Mouse (Mus musculus) gonadal fat pad, adult 2 months (tissue): ENCODE results near the gene Enox1. TPM values are rescaled to one million over a fixed set of nuclear protein-coding genes. Genes with fewer than 3 reads are reported as not detected.
"Not testable (repeated sequence)": the region's sequence is repeated elsewhere in the genome, so short reads cannot be mapped to it uniquely, and the experiment has no call there.

Source experiments
- DNase-seq: peaks from one replicate; pipeline ENCODE4 v3.0.0-alpha.2; 2012; ENCODE audit warnings: low read depth
- polyA plus RNA-seq: library from polyadenylated mRNA; depleted of rRNA; stranded (reverse); fragments of >200 nt; gene quantifications from 2 replicates; pipeline ENCODE4 v1.2.3, GENCODE M21; 2012

Gene Enox1
- polyA plus RNA-seq, 1 experiment: 1.6 TPM

GRCm38 (mm10) chr14:77518941-77519695 lies 362.6 kb downstream of the Enox1 start:
- no peak for DNase-seq

- no peak for DNase-seq
These were observed 363.1 kb downstream of the Enox1 start for GRCm38 (mm10) chr14:77519701-77520100.

- no peak for DNase-seq
These were observed 367.7 kb downstream of the Enox1 start for GRCm38 (mm10) chr14:77524303-77524702.

DNA sequence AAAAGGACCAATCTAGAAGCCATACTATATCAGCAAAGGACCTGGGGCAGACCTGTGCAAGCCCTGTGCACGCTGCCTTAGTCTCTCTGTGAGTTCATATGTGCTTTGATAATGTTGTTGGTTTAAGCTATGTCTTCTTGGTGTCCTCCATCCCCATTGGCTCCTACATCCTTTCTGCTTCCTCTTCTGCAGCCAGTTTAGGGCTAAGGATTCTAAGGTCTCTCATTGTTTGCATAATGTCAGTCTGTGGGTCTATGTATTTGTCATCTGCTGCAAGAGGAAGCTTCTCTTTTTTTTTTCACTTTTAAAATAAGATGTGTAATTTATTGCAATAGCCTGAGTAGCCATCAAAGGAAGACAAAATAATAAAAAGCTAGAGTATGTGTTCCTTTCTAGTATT lies 369.7 kb downstream of the Enox1 start:
- no peak for DNase-seq

DNA sequence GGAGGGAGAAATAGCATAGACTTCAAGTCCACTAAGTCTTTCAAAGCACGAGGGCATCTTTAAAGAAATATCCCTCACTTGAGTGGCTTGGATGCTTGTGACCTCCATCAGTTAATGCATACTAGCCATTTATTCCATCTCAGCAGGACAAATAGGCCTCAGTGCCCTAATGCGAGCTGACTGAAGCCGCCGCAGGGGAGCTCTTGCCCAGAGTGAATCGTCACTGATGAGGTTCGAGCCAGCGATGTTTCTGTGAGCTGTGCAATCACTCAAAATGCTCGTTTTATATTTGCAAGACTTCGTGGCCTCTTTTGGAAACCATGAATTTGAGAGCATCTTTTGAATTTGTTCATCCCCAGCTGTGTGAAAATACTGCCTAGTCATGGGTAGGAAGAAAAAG lies 372.6 kb downstream of the Enox1 start:
- no peak for DNase-seq

DNA sequence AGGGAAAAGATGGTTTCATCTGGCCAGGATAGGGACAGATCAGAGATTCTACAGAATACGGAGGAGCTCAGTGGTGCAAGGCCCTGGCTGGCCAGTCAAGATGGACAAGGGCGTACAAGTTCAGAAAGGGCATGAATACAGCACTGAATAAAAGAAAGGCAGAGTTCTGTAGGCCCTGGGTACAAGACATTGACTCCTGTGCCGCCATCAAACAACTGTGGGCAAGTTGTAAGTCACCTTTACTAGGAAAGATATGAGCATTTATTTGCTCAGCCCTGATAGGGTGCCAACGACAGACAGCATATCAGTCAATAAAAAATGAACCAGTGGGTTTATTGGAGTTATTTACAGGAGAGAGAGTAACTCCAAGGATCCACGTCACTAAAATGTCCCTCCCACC lies 373.1 kb downstream of the Enox1 start:
- no peak for DNase-seq

GRCm38 (mm10) chr14:77533638-77534037 lies 377.1 kb downstream of the Enox1 start:
- DNase-seq: no peak

DNA sequence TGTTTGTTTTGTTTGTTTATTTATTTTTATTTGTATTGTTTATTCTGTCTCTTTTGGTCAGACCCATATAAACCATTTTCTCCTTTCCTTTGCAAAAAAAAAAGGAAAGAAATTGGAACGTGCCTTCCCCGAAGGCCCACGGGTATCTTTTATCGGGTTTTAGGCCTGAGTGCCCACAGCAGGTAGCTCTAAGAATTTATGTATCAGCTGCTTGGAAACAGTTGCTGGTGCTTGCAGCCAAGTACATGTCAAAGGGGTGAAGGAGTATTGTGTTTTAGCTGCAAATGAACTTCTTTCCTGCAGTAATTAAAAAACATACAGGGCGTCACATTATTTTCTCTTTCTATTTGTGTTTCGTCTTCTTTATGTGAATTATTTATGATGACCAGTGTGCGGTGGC lies 377.6 kb downstream of the Enox1 start:
- no peak for DNase-seq

- DNase-seq: no peak
These were observed 380.0 kb downstream of the Enox1 start for GRCm38 (mm10) chr14:77536592-77536991.

GRCm38 (mm10) chr14:77539563-77539962 lies 383.0 kb downstream of the Enox1 start:
- DNase-seq: not testable (repeated sequence)

DNA sequence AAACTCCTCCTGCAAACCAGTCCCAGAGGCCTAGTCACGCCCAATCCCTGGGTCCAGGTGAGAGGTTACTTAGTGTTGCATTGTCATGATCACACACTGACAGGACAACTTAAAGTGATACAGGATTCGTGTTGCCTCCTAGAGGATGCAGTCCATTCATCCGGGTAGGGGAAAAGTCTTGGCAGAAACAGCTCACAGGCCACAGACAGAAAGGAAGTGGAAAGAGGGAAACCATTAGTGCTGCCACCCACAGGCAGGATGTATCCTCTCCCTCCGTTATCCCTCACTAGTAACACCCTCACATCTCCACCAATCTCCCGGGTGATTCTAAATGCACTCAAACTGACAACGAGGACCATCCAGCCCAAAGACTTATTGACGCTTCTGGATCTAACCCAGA lies 385.4 kb downstream of the Enox1 start:
- DNase-seq: no peak

- no peak for DNase-seq
These were observed 390.1 kb downstream of the Enox1 start for GRCm38 (mm10) chr14:77546531-77547274.

DNA sequence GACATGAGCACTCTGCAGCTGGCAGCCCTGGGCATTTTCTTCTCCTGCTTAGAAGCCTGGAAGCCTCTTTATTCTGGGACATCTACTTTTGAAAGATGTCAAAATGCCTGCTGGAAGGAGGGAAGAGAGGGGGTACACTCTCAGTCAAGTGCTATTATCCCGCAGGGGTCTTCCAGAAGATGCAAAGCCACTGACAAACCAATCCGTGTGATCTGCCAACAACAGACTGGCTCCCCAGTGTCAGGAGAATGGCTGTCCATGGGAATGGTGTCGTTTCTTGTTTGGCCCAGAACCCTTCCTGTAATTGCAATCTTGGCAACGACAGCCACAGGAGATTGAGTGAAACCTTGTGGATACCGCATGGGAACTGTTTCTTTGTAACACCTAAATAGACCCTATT lies 390.8 kb downstream of the Enox1 start:
- DNase-seq: no peak

DNA sequence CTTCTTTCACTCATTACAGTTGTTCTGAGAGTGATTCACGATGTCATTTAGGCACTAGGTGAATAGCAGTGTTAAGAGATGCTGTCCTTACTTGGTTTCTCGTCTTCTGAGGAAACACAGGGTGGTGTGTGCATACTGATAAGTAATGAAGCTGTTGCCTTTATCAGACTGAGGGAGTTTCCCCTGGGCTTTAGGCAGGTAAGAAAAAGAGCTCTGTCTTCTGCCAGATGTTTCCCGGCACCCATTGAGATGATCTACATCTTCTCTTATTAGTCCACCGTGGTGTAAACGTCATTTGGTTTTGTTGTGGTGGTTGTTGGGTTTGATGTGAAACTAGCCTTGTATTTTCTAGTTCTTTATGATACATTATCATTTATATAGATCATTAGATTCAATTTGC lies 392.4 kb downstream of the Enox1 start:
- no peak for DNase-seq

GRCm38 (mm10) chr14:77557446-77558070 lies 401.0 kb downstream of the Enox1 start:
- DNase-seq: no peak

DNA sequence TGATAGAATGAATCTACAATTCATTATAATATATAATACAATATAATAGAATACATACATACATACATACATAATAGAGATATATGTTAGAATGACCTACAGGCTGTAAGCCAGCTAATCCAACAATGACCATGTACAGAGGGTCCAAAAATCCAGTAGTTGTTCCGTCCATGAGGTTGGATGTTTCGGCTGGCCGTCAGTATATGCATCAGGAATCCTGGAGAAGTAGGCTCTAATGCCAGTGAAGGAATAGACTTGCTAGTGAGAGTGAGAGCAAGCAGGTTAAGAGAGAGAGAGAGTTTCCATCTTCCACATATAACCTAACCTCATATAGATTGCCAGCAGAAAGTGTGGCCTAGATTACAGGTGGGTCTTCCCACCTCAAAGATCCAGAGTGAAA lies 402.3 kb downstream of the Enox1 start:
- no peak for DNase-seq

DNA sequence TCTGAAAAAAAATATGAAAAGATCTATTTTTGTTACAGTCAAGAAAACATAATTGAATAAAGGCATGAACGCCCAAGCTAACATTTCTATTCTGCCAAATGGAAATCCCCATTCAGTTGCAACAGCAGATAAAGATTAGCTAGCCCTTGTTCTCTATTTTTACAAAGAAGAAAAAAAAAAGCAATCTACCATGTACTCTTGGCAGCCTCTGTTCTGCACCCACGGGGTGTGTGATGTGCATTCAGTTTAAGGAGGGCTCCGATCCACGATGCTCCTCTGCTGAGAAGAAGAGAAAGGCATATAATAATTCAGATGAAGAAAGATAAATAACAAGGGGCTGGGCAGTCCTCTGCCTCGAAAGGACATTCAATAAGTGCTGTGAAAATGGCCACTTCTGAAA lies 403.2 kb downstream of the Enox1 start:
- no peak for DNase-seq

- DNase-seq: no peak
These were observed 405.4 kb downstream of the Enox1 start for GRCm38 (mm10) chr14:77561808-77562583.

GRCm38 (mm10) chr14:77563922-77564321 lies 407.4 kb downstream of the Enox1 start:
- DNase-seq: no peak

DNA sequence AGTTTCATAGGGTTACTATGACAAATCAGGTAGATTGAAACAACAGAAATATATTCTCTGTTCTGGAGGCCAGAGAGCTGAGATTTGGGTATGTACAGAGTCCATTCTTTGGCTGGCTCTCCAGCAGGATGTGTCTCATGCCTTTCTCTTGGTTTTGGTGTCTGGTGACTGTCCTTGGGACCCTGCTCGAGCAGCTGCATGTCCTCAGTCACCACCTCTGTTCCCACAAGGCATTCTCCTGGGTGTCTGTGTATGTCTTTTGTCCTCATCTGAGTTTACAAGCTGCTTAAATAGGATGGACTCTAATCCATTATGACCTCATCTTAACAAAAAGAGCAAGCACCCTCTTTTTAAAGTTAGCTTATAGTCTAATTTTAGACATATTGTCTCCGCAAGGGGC lies 410.6 kb downstream of the Enox1 start:
- DNase-seq: no peak

DNA sequence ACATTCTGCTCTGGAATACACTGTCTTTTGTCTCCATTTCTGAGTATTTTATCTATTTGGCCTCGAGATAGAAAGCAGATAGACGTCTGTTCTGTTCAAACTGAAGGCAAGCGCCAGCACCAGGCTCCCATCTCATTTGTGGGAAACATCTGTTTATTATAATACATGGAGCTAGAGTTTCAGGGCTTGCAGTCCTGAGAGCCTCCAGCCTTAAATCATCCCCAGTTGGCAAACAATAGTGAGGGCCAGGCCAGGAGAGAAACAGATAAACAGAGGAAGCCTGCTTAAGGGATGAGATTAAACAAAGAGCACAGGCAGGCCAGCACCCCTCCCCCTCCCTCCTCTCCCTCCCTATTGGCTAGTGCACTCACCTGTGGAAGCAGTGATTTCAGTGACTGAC lies 417.9 kb downstream of the Enox1 start:
- no peak for DNase-seq

GRCm38 (mm10) chr14:77576411-77576810 lies 419.8 kb downstream of the Enox1 start:
- DNase-seq: no peak
